Mouse (Mus musculus) midbrain, postnatal 0 days (tissue): ENCODE data around the gene Nhsl2. TPM values are rescaled to one million over a fixed set of nuclear protein-coding genes. Genes with fewer than 3 reads are reported as not detected.
A peak's percentile ranks its signal among the peaks of the same experiment; 100 is the strongest.

ENCODE experiments used
- ATAC-seq: fragments of 200-750 bp; cut with Nextera tagmentation; 2 replicates; pipeline ENCODE4 v1.8.0; 2017; ENCODE audit warnings: moderate number of reproducible peaks, mild to moderate bottlenecking, moderate TSS enrichment, moderate library complexity; ENCODE audit not compliant: low FRiP score
- DNase-seq: peaks from one replicate; pipeline ENCODE4 v3.0.0-alpha.2; 2015; ENCODE audit warnings: low spot score
- H3K27ac ChIP-seq: fragments of 300-500 bp; sonication (generic); 2 replicates; pipeline ENCODE4 v1.5.1; 2014; ENCODE audit warnings: low read depth, mild to moderate bottlenecking, low read length, mixed read lengths
- H3K27me3 ChIP-seq: fragments of 300-500 bp; sonication (generic); 2 replicates; pipeline ENCODE4 v1.6.1; 2014; ENCODE audit warnings: low read length, control low read depth, mixed read lengths; ENCODE audit not compliant: insufficient read depth
- H3K36me3 ChIP-seq: fragments of 300-500 bp; sonication (generic); 2 replicates; pipeline ENCODE4 v1.6.1; 2014; ENCODE audit warnings: low read length, control low read depth, mixed read lengths; ENCODE audit not compliant: insufficient read depth
- H3K4me1 ChIP-seq: fragments of 300-500 bp; sonication (generic); 2 replicates; pipeline ENCODE4 v1.6.1; 2014; ENCODE audit warnings: mild to moderate bottlenecking, control low read depth, antibody characterized with exemption, low read length, mixed read lengths; ENCODE audit not compliant: insufficient read depth
- H3K4me2 ChIP-seq: fragments of 300-500 bp; sonication (generic); 2 replicates; pipeline ENCODE4 v1.6.1; 2014; ENCODE audit warnings: low read depth, mild to moderate bottlenecking, low read length, mixed read lengths; ENCODE audit not compliant: poor library complexity, severe bottlenecking
- H3K4me3 ChIP-seq: fragments of 300-500 bp; sonication (generic); 2 replicates; pipeline ENCODE4 v1.5.1; 2014; ENCODE audit warnings: low read depth, mild to moderate bottlenecking, low read length, moderate library complexity
- H3K9ac ChIP-seq: fragments of 300-500 bp; sonication (generic); replicated peaks from 2 replicates; pipeline ENCODE4 v1.6.1; 2014; ENCODE audit warnings: mild to moderate bottlenecking, low read length, moderate library complexity, mixed read lengths; ENCODE audit not compliant: poor library complexity, severe bottlenecking
- H3K9me3 ChIP-seq: fragments of 300-500 bp; sonication (generic); 2 replicates; pipeline ENCODE4 v1.6.1; 2016; ENCODE audit warnings: low read length, control low read depth
- CTCF ChIP-seq: IDR thresholded peaks from 2 replicates; pipeline ENCODE4 v1.5.1; 2016; ENCODE audit warnings: antibody characterized with exemption, mild to moderate bottlenecking
- WGBS: fragments of 180-500 bp; shearing (Covaris S2); extraction: QIAGEN DNeasy Blood & Tissue Kit; methylation state at CpG from one replicate; pipeline ENCODE4 v1.1.7; 2014; 5-methylcytosine and 5-hydroxymethylcytosine counted together
- polyA plus RNA-seq: library from polyadenylated mRNA; unstranded; fragments of >200 nt; fragmentation: Nextera tagmentation; extraction: Ambion mirVana; gene quantifications from 2 replicates; pipeline ENCODE4 v1.2.1, GENCODE M21; 2015
- total RNA-seq: library from RNA; depleted of rRNA; stranded (reverse); fragments of >200 nt; gene quantifications from 2 replicates; pipeline ENCODE4 v1.2.3, GENCODE M21; 2014

Nhsl2 gene
- total and polyA plus RNA-seq, 2 experiments from 2014 or later, result 6.7 to 13.0 TPM

DNA sequence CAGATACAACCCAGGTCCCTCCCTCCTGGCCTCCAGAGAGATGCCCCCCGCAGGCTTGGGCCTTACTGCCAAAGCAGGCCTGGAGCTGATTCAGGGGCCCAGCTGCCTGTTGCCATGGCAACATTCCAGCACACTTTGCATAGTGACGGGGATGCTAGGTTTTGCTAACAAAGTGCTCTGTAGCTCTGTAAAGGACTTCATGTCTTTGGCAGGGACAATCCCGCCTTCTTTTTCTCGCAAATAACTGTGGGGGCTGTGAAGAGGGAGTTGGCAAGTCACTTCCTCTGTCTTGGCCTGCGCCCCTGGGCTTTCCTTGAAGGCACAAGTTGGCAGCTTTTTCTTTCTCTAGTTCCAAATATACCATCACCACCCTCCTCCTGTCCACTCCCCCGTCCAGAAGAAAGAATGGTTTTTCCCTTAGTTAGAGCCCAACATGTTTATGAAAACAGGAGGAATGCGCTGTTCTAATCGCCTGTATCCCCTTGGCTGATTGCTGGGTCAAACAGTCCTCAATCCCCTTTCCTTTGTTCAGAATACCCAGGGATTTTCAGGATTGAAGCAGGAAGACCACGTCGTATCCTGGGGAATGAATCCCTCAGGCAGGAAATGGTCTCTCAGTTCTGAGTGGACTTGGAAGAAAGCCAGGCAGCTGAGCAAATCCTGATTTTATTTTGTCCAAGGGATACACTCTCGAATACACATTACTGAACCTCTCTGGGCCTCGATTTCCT, 144.8 kb downstream of the Nhsl2 start:
- WGBS, result 21% methylated on average over 12 of the region's 12 CpGs
- ATAC-seq (peak; percentile 85), DNase-seq (peak; percentile 89)
- no peak overlapping the region for H3K4me3 ChIP-seq
- no peak overlapping the region for H3K4me2 ChIP-seq
- H3K9me3 ChIP-seq, result no peaks in the 10 kb centered on the region
- no peaks in the 10 kb centered on the region for H3K27me3 ChIP-seq
- H3K9ac ChIP-seq, result no peak overlapping the region
- 0 out of 2 replicates have a peak, but pooled peaks cover 4% of the 10 kb centered on the region for H3K4me1 ChIP-seq
- no peak for TF ChIP-seq CTCF
- peak overlapping the region; percentile 63 for H3K27ac ChIP-seq
- no peaks in the 10 kb centered on the region for H3K36me3 ChIP-seq

GRCm38 (mm10) chrX:101996726-101997125, 147.5 kb downstream of the Nhsl2 start:
- Histone ChIP-seq H3K9me3 (no peaks in the 10 kb centered on the region), H3K4me3 (no peak overlapping the region), H3K27ac (no peak overlapping the region), H3K27me3 (0 out of 2 replicates have a peak, but pooled peaks cover 4% of the 10 kb centered on the region), H3K4me1 (0 out of 2 replicates have a peak, but pooled peaks cover 4% of the 10 kb centered on the region), H3K4me2 (no peak overlapping the region), H3K9ac (no peak overlapping the region), H3K36me3 (no peaks in the 10 kb centered on the region)
- 91% methylated on average over 2 of the region's 2 CpGs for WGBS
- no peak for ATAC-seq
- no peak for TF ChIP-seq CTCF
- no peak for DNase-seq

GRCm38 (mm10) chrX:102003632-102004315, 154.6 kb downstream of the Nhsl2 start:
- Histone ChIP-seq H3K9me3 (no peaks in the 10 kb centered on the region), H3K4me1 (peaks cover 3% of the 10 kb centered on the region; the same call in 1 of the 2 replicates), H3K27ac (peak overlapping the region; percentile 51), H3K36me3 (no peaks in the 10 kb centered on the region), H3K4me2 (peak overlapping the region; percentile 59), H3K27me3 (peaks cover 10% of the 10 kb centered on the region; the same call in 1 of the 2 replicates), H3K9ac (peak overlapping the region; percentile 46), H3K4me3 (peak overlapping the region; percentile 37)
- WGBS, result 19% methylated on average over 20 of the region's 20 CpGs
- TF ChIP-seq CTCF, result peak; percentile 54
- peak; percentile 90 for ATAC-seq
- DNase-seq, result peak; percentile 72

GRCm38 (mm10) chrX:102004370-102004769, 155.2 kb downstream of the Nhsl2 start:
- H3K36me3 ChIP-seq, result no peaks in the 10 kb centered on the region
- H3K4me2 ChIP-seq, result peak overlapping the region; percentile 59
- H3K27ac ChIP-seq, result peak overlapping the region; percentile 55; the same call in 1 of the 2 replicates
- ATAC-seq (peak; percentile 29; the same call in 1 of the 2 replicates), DNase-seq (no peak)
- peaks cover 3% of the 10 kb centered on the region; the same call in 1 of the 2 replicates for H3K4me1 ChIP-seq
- 5% methylated on average over 7 of the region's 7 CpGs for WGBS
- H3K9ac ChIP-seq, result peak overlapping the region; percentile 46
- H3K27me3 ChIP-seq, result peaks cover 10% of the 10 kb centered on the region; the same call in 1 of the 2 replicates
- TF ChIP-seq CTCF, result no peak
- peak overlapping the region; percentile 37 for H3K4me3 ChIP-seq
- H3K9me3 ChIP-seq, result no peaks in the 10 kb centered on the region

GRCm38 (mm10) chrX:102005141-102005641, 156.0 kb downstream of the Nhsl2 start:
- WGBS, result 13% methylated on average over 9 of the region's 10 CpGs
- H3K27me3 ChIP-seq, result peaks cover 6% of the 10 kb centered on the region; the same call in 1 of the 2 replicates
- H3K4me1 ChIP-seq, result peaks cover 3% of the 10 kb centered on the region; the same call in 1 of the 2 replicates
- H3K4me3 ChIP-seq, result peak overlapping the region; percentile 34
- no peak for TF ChIP-seq CTCF
- no peak overlapping the region for H3K9ac ChIP-seq
- DNase-seq (no peak), ATAC-seq (no peak)
- no peaks in the 10 kb centered on the region for H3K9me3 ChIP-seq
- H3K27ac ChIP-seq, result no peak overlapping the region
- no peaks in the 10 kb centered on the region for H3K36me3 ChIP-seq
- H3K4me2 ChIP-seq, result peak overlapping the region; percentile 59
